Mouse (Mus musculus): ENCODE measurements around the gene Ms4a13. TPM values are rescaled to one million over a fixed set of nuclear protein-coding genes. Genes with fewer than 3 reads are reported as not detected.
"Not testable (repeated sequence)": the region's sequence is repeated elsewhere in the genome, so short reads cannot be mapped to it uniquely, and the experiment has no call there.

Ms4a13 gene
- polyA plus RNA-seq (2012; rRNA removed) = not detected in 2 replicates

DNA sequence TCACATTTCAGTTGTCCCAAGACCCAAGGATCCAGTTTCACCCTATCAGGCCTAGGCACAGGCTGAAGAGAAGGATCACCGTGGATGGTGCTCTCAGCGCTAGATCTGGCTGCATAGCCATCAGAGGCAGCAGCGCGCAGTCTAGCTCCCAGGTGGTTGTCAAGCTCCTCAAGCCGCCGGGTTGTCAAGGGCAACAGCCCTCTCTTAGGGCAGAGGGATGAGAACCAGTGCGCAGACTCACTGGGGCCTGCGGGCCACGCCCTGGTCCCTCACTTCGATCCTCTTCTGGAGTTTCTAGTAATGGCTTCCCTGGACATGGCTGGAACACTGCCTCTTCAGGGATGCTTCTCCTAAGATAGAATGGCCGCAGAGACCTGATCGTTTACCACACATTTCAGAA, at the start of gene Ms4a13:
Ms4a13 (minus strand) TSS at position 192 of the 400 bp plus-strand sequence.
- WGBS = 76% methylated on average over 12 of the region's 12 CpGs
- no peak for DNase-seq (ENCODE audit: low read depth, low spot score)

- DNase-seq (ENCODE audit: low read depth, low spot score) = no peak
Measured at GRCm38 (mm10) chr19:11244230-11244629, 47.7 kb upstream of the Ms4a13 start.

DNA sequence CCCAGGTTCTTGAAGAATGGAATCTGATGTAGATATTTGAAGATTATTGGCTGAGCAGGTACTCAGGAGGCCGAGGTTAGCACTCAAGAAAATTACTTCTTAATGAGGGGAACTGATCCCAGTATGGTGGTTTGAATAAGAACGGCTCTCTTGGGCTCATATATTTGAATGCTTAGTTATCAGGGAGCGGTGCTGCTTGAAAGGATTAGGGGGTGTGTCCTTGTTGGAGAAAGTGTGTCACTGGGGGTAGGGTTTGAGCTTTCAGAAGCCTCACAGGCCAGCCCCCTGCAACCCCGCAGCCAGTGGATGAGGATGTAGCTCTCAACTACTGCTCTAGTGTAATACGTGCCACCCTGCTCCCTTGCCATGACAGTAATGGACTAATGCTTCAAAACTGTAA, 46.0 kb upstream of the Ms4a13 start:
- 84% methylated on average over 5 of the region's 5 CpGs for WGBS
- no peak for DNase-seq (ENCODE audit: low read depth, low spot score)

- DNase-seq (ENCODE audit: low read depth, low spot score) = peak; percentile 56
Measured at GRCm38 (mm10) chr19:11235820-11236219, 39.3 kb upstream of the Ms4a13 start.

GRCm38 (mm10) chr19:11234921-11235735, 38.6 kb upstream of the Ms4a13 start:
- WGBS = 17% methylated on average over 5 of the region's 5 CpGs
- DNase-seq (ENCODE audit: low read depth, low spot score) = peak; percentile 88

DNA sequence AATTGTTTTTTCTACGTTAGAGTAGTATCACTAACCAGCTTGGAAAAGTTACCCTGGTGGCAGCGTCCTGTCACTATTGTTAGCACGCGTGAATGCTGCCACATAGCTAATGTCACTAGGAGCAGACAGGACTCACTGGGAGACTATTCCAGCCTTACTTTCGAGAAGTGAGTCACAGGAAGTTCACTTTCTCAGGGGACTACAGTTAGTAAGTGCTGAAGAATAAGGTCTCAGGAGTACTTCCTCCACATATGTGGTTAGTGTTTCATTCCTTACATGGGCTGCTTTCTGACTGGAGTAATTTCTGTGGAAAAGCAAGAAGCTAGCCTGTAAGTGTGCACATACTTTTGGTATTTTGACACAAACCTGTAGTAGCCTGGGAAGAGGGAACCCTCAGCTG, 37.7 kb upstream of the Ms4a13 start:
- WGBS = 80% methylated on average over 5 of the region's 5 CpGs
- DNase-seq (ENCODE audit: low read depth, low spot score) = no peak

GRCm38 (mm10) chr19:11232348-11232747, 35.8 kb upstream of the Ms4a13 start, which contains the start of gene Ms4a12:
Ms4a12 (minus strand) TSS chr19:11232448.
- 23% methylated on average over 5 of the region's 5 CpGs for WGBS

DNA sequence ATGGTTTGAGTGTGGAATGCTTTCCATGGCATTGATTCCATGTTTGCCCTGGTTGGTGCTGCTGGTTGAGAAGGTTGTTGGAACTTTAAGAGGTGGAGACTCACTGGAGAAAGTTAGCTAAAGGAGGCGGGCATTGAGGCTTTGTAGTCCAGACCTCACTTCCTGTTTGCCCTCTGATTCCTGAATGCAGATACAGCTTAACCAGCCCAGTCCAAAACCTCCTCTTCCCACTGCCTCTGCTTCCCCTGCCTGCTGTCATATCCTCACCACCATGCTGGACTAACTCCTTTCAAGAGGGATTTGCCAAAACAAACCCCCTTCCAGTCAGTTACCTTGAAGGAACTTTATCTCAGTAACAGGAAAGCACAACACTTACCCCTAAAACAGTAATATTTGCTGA, 4.0 kb downstream of the Ms4a13 start:
- 74% methylated on average over 1 of the region's 1 CpGs for WGBS
- no peak for DNase-seq (ENCODE audit: low read depth, low spot score)

More at GRCm38 (mm10) chr19:11232348-11232747, 35.8 kb upstream of the Ms4a13 start, which contains the start of gene Ms4a12:
- peak; percentile 70 for DNase-seq (ENCODE audit: low read depth, low spot score)

DNA sequence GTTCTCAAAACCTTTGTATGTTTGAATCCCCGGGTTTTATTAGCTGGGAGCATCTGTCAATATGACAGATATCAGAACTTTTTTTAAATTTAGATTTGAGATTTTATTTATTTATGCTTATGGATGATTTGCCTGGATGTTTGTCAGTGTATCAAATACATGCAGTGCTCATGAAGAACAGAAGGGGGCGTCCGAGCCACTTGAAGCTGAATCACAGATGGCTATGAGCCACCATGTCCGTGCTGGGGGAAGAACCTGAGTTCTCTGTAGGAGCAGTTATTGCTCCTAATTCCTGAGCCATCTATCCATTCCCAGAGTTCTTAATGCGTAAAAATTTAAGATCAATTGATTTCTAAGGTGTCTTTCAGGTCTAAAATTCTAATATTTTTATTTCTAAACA, 12.4 kb downstream of the Ms4a13 start:
- no peak for DNase-seq (ENCODE audit: low read depth, low spot score)
- WGBS = 26% methylated on average over 5 of the region's 5 CpGs

GRCm38 (mm10) chr19:11177464-11177863, 19.1 kb downstream of the Ms4a13 start:
- DNase-seq (ENCODE audit: low read depth, low spot score) = no peak
- WGBS = 84% methylated on average over 2 of the region's 2 CpGs

DNA sequence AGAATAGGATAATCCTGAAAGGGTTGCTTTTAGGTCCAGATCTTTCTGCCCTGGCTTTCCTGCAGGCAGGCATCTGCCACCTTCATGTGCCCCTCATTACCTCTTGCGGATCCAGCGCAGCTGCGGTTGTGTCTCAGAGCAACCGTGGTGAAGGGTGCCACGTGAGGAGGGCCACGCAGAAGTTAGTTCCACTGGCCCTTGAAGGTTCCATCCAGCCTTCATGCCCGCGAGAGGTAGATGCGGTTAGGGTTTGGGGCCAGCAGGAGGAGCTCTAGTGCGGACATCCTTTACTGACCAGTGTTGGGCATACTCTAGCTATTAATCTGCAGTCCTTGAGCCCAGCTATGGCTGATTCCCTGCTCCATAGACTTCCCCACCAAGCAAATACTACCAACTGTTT, 31.4 kb downstream of the Ms4a13 start, which contains the start of gene 1700025F22Rik:
1700025F22Rik (minus strand) TSS at position 149 of the 400 bp plus-strand sequence.
- WGBS = 58% methylated on average over 10 of the region's 10 CpGs

DNA sequence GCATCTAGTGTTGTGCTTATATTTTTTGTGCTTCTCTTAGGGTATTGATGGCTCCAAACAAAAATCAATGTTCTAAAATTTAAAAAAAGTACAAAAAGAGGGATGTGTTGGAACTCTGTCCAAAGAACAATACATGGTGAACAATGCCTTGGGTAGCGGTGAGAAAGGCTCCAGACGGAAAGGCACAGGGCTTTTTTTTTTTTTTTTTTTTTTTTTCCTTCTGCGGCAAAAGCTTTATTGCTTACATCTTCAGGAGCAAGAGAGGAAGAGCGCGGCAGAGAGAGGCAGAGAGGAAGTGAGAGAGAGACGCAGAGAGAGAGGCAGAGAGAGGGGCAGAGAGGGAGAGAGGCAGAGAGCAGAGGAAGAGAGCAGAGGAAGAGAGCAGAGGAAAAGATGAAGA, 38.6 kb downstream of the Ms4a13 start:
- not testable (repeated sequence) for DNase-seq (ENCODE audit: low read depth, low spot score)
- WGBS = 85% methylated on average over 6 of the region's 6 CpGs

More for the DNA sequence above, 31.4 kb downstream of the Ms4a13 start, which contains the start of gene 1700025F22Rik:
- no peak for DNase-seq (ENCODE audit: low read depth, low spot score)

DNA sequence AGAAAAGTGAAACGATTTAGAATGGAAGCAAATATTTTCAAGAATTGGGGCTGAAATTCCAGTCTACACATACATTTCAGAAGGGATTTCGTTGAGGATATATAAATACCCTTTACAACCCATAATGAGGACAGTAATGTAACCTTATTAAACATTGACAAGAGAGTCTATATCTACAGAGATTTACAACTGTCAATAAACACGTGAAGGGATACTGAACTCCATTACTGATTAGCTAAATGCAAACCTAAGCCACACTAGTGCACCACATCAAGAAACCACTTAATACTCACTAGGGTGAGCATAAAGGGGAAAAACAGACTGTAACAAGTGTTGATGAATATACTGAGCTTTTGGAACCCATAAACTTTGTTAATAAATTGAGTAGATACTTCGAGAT, 61.2 kb downstream of the Ms4a13 start:
- WGBS = 24% methylated on average over 4 of the region's 4 CpGs

GRCm38 (mm10) chr19:11134852-11135251, 61.7 kb downstream of the Ms4a13 start:
- 46% methylated on average over 2 of the region's 2 CpGs for WGBS
- peak; percentile 7 for DNase-seq (ENCODE audit: low read depth, low spot score)

More for the DNA sequence above, 61.2 kb downstream of the Ms4a13 start:
- DNase-seq (ENCODE audit: low read depth, low spot score) = peak; percentile 22

DNA sequence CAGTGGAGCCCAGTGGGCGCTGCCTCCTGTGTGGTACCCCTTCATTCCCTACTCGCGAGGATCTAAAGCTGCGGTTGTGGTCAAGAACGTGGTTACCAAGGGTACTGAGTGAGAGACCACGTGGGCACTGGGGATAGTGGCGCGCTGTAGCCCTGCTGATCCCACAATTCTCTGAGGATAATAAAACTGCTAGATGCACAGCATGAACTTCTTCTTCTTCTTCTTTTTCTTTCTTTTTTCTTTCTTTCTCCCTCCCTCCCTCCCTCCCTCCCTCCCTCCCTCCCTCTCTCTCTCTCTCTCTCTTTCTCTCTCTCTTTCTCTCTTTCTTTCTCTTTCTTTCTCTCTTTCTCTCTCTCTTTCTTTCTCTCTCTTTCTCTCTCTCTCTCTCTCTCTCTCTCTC, 65.8 kb downstream of the Ms4a13 start, which contains the start of gene 1700017D01Rik:
1700017D01Rik (minus strand) TSS at position 101 of the 400 bp plus-strand sequence.
- WGBS = 89% methylated on average over 8 of the region's 8 CpGs
- DNase-seq (ENCODE audit: low read depth, low spot score) = not testable (repeated sequence)

DNA sequence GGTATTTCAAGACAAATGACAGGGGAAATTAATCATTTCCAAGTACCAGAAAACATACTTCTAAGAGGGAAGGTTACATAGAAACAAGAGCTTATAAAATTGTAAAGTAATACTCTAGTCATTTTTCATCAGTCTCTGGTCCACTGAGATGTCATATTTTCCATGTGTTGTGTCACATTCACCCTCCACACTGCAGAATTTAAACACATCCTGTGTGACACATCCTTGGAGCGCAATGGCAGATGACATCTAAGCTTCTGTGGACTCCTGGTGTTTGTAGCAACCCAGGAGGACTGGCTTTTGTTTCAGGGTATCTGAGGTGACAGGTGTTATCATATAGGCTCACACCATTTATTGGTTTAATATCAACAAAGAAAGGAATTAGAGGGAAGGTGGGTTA, 66.8 kb downstream of the Ms4a13 start:
- 86% methylated on average over 1 of the region's 1 CpGs for WGBS

GRCm38 (mm10) chr19:11121016-11121420, 75.5 kb downstream of the Ms4a13 start:
- WGBS = 3% methylated on average over 19 of the region's 38 CpGs
- not testable (repeated sequence) for DNase-seq (ENCODE audit: low read depth, low spot score)

More for the DNA sequence above, 66.8 kb downstream of the Ms4a13 start:
- DNase-seq (ENCODE audit: low read depth, low spot score) = no peak
